Mouse (Mus musculus) adrenal gland, adult 18-20 months (tissue): ENCODE data around the gene Atp6v1e2. TPM values are rescaled to one million over a fixed set of nuclear protein-coding genes. Genes with fewer than 3 reads are reported as not detected.

Source experiments
- total RNA-seq, 2 experiments: library from RNA; stranded (reverse); gene quantifications; 1 replicate in 1 of 2; 2 replicates in 1 of 2; pipeline ENCODE4 v1.2.3; 2021

Gene Atp6v1e2
- total RNA-seq, 2 experiments from 2014 or later: not detected

Other genes starting within 250 kb of the Atp6v1e2 start
- 100 to 1,000 TPM; 176 to 200 TPM for gene Epas1, start 194.2 kb downstream of the Atp6v1e2 start, total RNA-seq
- not detected for gene Tmem247, start 30.5 kb downstream of the Atp6v1e2 start, total RNA-seq
- gene Rhoq, start 15.2 kb upstream of the Atp6v1e2 start, total RNA-seq: 100 to 1,000 TPM; 106 to 145 TPM
- gene Pigf, start 77.5 kb upstream of the Atp6v1e2 start, total RNA-seq: 10 to 100 TPM; 14.1 to 14.9 TPM
- 10 to 100 TPM; 67.8 to 69.8 TPM for gene Cript, start 77.7 kb upstream of the Atp6v1e2 start, total RNA-seq
- 10 to 100 TPM; 71.3 to 76.9 TPM for gene Socs5, start 159.8 kb upstream of the Atp6v1e2 start, total RNA-seq